Mouse (Mus musculus) naive thymus-derived CD4-positive, alpha-beta T cell, adult 2 months (primary cell): Measurements from ENCODE around the gene Gm11938.
"Not testable (repeated sequence)": the region's sequence is repeated elsewhere in the genome, so short reads cannot be mapped to it uniquely, and the experiment has no call there.

Experiments
- DNase-seq: peaks from one replicate; pipeline ENCODE4 v3.0.0-alpha.2; 2011; ENCODE audit warnings: low read depth

Gm11938 gene

GRCm38 (mm10) chr11:99603208-99603607 is at the start of gene Gm11938:
TSS of gene Gm11938 (minus strand) at chr11:99603308.
- DNase-seq, result not testable (repeated sequence)

DNA sequence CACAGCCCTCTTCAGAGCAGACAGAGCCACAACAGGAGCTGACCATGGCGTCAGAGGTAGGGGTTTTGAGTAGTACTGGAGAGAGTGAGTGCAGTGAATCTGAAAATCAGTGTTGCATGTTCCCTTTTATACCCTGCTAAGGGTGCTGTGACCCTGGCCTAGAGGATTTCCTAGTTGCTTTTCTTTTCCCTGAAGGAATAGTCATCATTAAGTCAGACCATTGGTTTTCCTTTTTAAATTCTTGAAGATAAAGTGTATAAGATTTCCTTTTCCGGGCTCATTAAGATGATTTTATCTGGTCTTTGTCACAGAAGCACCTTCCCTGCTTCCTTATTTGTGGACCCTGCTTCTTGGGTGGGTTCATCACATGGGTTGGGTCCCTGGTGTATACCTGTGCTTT is 47.0 kb upstream of the Gm11938 start, which contains the start of gene Gm11555:
Gm11555 (minus strand) TSS at position 101 of the 400 bp plus-strand sequence.
- DNase-seq, result no peak

DNA sequence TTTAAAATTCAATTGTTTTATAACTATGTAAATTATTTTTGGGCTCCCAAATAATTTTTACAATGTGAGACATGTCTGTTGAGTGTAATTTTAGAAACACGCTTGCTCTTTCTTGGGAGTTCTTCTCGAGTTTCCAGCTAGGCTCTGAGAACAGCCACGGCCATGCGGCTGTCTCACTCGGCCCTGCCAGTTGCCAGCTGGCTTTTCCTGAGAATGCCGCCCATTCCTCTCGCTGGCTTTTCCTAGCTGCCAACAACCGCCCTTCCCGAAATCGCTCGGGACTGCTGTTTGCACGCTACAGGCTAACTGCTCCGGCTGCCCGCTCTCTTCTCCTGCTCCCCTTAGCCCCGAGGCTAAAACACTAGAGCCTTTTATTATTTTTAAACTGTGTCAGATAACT is 43.3 kb upstream of the Gm11938 start:
- no peak for DNase-seq

GRCm38 (mm10) chr11:99644351-99644750 is 41.2 kb upstream of the Gm11938 start:
- no peak for DNase-seq

DNA sequence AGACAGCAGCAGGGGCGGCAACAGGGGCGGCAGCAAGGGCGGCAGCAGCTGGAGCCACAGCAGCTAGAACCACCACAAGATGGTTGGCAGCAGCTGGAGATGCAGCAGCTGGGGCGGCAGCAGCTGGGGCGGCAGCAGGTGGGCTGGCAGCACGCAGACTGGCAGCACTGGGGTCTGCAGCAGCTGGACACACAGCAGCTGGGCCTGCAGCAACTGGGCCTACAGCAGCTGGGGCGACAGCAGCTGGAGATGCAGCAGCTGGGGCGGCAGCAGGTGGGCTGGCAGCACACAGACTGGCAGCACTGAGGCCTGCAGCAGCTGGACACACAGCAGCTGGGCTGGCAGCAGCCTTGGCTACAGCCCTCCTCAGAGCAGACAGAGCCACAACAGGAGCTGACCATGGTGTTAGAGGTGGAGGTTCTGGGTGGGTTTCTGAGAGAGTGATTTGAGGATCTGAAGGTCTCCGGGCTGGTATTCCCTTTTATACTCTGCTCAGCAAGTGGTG is 40.6 kb upstream of the Gm11938 start, which contains the start of gene Krtap4-7:
Krtap4-7 (minus strand) TSS at position 455 of the 505 bp plus-strand sequence.
- DNase-seq, result not testable (repeated sequence)

DNA sequence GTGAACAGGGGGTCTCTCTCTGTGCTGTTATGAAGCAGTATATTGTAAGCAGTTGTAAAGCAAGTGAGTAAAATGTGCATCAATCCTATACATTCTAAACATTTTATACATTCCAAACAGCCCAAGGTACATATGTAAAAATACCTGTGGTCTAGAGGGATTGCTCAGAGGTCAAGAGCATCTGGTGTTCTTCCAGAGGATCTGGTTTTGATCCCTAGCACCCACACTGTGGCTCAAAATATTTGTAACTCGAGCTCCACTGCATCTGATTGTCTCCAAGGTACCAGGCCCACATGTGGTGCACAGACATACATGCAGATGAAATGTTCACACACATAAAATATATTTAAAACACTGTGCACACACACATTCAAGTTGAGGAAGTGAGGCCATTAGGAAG is 37.8 kb upstream of the Gm11938 start:
- DNase-seq, result no peak

- no peak for DNase-seq
Observed at GRCm38 (mm10) chr11:99637086-99637485, 34.0 kb upstream of the Gm11938 start.

DNA sequence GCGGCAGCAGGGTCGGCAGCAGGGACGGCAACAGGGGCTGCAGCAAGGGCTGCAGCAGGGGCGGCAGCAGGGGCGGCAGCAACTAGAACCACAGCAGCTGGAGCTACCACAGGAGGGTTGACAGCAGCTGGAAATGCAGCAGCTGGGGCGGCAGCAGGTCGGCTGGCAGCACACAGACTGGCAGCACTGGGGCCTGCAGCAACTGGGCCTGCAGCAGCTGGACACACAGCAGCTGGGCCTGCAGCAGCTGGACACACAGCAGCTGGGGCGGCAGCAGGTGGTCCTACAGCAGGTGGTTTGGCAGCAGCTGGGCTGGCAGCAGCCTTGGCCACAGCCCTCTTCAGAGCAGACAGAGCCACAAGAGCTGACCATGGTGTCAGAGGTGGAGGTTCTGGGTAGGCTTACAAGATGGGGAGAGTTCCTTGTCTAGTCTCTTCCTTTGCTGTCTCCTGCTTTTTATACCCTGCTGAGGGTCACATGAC is 31.6 kb upstream of the Gm11938 start, which contains the start of gene Krtap4-2:
Krtap4-2 (minus strand) TSS at position 432 of the 482 bp plus-strand sequence.
- no peak for DNase-seq

GRCm38 (mm10) chr11:99633293-99633692 is 30.2 kb upstream of the Gm11938 start:
- no peak for DNase-seq

GRCm38 (mm10) chr11:99630890-99631289 is 27.8 kb upstream of the Gm11938 start:
- DNase-seq, result no peak

DNA sequence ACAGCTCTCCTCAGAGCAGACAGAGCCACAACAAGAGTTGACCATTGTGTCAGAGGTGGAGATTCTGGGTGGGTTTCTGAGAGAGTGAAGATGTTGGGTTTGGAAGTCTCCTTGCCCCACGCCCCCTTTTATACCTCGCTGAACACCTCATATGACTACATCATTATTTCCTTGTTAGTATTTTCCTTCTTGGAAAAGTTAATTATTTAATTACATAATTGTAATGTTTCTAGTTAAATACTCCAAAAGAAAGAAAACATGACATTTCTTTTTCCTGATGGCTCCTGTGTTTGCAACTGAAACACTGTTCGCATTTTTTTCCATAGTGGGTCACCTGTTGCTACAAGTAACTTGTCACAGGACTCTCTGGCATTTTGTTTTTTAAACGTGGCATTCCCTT is 25.0 kb upstream of the Gm11938 start, which contains the start of gene Krtap4-1:
Krtap4-1 (minus strand) TSS at position 101 of the 400 bp plus-strand sequence.
- DNase-seq, result no peak

DNA sequence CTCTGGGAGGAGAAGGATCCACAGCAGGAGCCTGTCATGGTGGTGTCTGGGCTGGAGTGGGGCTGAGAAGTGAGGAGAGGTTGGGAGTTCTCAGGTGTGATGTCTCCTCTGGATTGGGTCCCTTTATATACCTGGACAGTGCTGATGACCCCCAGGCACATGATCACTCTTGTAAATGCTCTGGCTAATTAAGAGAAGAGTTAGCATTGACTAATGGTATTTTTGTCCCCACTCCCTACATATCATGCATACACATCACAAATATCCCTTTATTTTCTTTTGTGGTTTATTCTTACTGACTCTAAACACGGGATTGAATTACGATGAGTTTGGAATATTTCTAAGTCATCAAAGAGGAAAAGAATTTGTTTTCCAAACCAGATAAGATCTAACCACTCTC is 17.2 kb upstream of the Gm11938 start, which contains the start of gene Gm11562:
Gm11562 (minus strand) TSS at position 101 of the 400 bp plus-strand sequence.
- no peak for DNase-seq

DNA sequence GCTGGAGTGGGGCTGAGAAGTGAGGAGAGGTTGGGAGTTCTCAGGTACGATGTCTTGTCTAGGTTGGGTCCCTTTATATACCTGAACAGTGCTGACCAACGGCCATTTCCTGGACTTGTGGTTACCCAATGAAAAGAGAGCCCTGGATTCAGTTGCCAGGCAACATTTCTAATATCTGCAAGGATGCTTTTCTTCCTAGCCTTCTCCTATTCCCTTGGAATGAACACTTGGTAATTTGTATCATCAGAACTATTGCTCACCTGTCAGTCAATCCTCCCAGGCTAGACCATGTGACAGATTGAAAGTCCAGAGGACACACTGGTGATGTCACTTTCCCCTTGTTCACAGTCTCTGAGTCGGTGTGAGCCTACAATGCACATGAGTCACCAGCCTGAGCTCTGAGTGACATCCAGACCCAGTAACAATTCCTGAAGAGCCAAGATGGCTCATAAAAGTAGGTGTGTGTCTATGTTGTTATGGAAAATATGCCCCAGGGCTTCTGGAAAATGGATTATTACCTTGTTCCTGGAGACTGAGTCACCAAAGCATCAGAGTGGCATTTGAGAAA is 11.8 kb upstream of the Gm11938 start, which contains the start of gene Krtap2-4:
Krtap2-4 (minus strand) TSS at position 51 of the 568 bp plus-strand sequence.
- no peak for DNase-seq

GRCm38 (mm10) chr11:99610089-99610488 is 7.0 kb upstream of the Gm11938 start, which contains the start of gene Gm11937:
TSS of gene Gm11937 (minus strand) at chr11:99610189.
- not testable (repeated sequence) for DNase-seq

DNA sequence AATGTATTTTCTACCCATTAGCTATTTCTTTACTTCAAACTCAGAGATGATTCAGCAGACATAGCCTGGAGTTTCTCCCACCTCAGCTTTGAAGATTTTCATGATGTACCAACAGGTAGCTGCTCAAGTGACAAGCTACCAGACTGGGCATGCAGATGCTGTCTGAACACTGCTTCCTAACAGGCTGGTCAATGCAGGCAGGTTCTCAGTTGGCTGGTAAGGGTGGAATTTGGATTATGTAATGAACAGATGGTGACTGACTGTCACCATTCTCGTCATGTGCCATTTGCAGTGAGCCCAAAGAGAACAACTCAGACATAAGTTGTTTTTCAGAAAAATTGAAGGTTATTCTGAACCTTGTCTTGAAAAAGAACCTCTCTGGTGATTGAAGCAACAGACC is 6.0 kb upstream of the Gm11938 start:
- DNase-seq, result no peak

GRCm38 (mm10) chr11:99597742-99598141 is 5.4 kb downstream of the Gm11938 start, which contains the start of gene Krtap9-3:
TSS of gene Krtap9-3 (minus strand) at chr11:99598105.
- not testable (repeated sequence) for DNase-seq

DNA sequence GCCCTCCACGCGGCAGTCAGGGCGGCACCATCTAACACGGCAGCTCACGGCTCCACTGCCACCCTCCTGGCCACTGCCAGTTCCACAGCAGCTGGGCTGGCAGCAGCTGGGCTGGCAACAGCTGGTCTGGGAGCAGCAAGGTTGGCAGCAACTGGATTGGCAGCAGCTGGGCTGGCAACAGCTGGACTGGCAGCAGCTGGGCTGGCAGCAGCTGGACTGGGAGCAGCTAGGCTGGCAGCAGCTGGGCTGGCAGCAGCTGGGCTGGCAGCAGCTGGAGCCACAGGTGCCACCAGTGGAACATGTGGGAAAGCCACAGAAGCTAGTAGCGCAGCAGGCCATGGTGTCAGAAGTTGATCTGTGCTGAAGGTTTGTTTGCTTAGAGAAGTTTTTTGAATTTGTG is 12.1 kb downstream of the Gm11938 start, which contains the start of gene Krtap1-3:
Krtap1-3 (minus strand) TSS at position 359 of the 400 bp plus-strand sequence.
- DNase-seq, result no peak

DNA sequence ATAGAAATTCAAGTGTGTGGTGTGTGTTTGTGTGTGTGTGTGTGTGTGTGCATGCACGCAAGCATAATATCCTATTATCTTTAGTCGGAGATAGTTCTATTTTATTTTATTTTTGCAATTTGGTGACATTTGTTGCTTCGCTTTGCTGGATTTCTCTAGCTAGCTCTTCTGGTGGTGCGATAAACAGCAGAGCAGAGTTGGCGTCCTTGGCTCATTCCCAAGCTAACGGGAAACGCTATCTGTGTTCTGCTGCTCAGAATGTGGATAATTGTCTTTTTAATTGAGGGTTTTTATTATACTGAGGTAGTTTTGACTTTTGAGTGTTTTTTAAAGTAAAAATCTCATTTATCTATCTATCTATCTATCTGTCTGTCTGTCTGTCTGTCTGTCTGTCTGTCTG is 18.0 kb downstream of the Gm11938 start:
- no peak for DNase-seq

GRCm38 (mm10) chr11:99583245-99583704 is 19.8 kb downstream of the Gm11938 start, which contains the start of gene Krtap1-4:
TSS of gene Krtap1-4 (minus strand) at chr11:99583654.
- DNase-seq, result no peak

DNA sequence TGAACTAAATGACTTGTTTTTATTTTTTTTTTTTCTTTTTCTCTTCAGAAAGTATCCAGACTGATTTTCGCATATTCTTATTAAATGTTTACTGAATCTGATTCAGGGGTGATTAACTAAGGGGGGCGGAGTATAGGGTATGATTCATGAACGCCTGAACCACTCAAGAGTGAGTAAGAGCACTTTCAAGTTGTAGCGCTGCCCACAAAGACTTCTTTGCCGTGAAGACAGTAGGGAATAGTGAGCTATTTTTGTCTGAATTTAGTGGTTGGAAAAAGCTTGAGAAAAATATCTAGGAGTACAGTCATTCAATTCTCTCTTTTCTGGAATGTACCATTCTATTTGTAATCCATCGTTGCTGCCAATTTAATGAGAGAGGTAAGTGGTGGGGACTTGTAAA is 21.5 kb downstream of the Gm11938 start:
- no peak for DNase-seq

GRCm38 (mm10) chr11:99581051-99581450 is 22.1 kb downstream of the Gm11938 start:
- DNase-seq, result no peak

DNA sequence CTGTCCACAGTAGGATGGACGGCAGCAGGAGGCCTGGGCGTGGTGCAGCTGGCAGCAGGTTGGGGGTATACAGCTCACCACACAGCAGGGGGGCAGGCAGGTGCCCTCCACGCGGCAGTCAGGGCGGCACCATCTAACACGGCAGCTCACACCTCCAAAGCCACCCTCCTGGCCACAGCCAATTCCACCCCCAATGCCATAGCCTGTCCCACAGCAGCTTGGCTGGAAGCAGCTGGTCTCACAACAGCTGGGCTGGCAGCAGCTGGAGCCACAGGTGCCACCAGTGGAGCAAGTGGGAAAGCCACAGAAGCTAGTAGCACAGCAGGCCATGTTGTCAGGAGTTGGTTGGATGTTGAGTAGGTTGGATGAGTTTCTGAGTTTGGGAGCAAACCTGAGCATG is 22.5 kb downstream of the Gm11938 start, which contains the start of gene Krtap1-5:
Krtap1-5 (minus strand) TSS at position 381 of the 400 bp plus-strand sequence.
- DNase-seq, result no peak

- peak; percentile 59 for DNase-seq
Observed at GRCm38 (mm10) chr11:99574106-99574505, 29.0 kb downstream of the Gm11938 start.
